Mouse (Mus musculus) CH12.LX (cell line): Measurements from ENCODE around the gene Mul1.
A peak's percentile ranks its signal among the peaks of the same experiment; 100 is the strongest.

Experiments
- CHD1 ChIP-seq: IDR thresholded peaks from 2 replicates; pipeline ENCODE4 v1.6.1; 2012; ENCODE audit warnings: low read depth, low read length, improper control_type of control experiment, inconsistent platforms
- CTCF ChIP-seq, 2 experiments: IDR thresholded peaks in 1 of 2; conservative IDR thresholded peaks in 1 of 2; 2 replicates each; pipeline ENCODE4 v1.5.1; 2011 to 2012; ENCODE audit warnings: low read depth in 2 of 2, low read length in 2 of 2, improper control_type of control experiment in 1 of 2, inconsistent platforms in 1 of 2, mild to moderate bottlenecking in 1 of 2, moderate library complexity in 1 of 2
- EP300 ChIP-seq: IDR thresholded peaks from 2 replicates; pipeline ENCODE4 v1.6.1; 2011; ENCODE audit warnings: low read length, improper control_type of control experiment
- GABPA ChIP-seq: IDR thresholded peaks from 2 replicates; pipeline ENCODE4 v1.6.1; 2012; ENCODE audit warnings: low read depth, low read length, improper control_type of control experiment, inconsistent platforms; ENCODE audit not compliant: insufficient replicate concordance
- HCFC1 ChIP-seq: IDR thresholded peaks from 2 replicates; pipeline ENCODE4 v1.6.1; 2012; ENCODE audit warnings: low read depth, mild to moderate bottlenecking, inconsistent platforms, low read length, improper control_type of control experiment
- JUN ChIP-seq: IDR thresholded peaks from 2 replicates; pipeline ENCODE4 v1.6.1; 2011; ENCODE audit warnings: low read depth, mild to moderate bottlenecking, low read length, improper control_type of control experiment, moderate library complexity; ENCODE audit not compliant: insufficient read depth
- JUND ChIP-seq: conservative IDR thresholded peaks from 2 replicates; pipeline ENCODE4 v1.6.1; 2011; ENCODE audit warnings: low read depth, low read length, improper control_type of control experiment
- MXI1 ChIP-seq: IDR thresholded peaks from 2 replicates; pipeline ENCODE4 v1.6.1; 2011; ENCODE audit warnings: mild to moderate bottlenecking, low read depth, low read length, improper control_type of control experiment
- POLR2A ChIP-seq: IDR thresholded peaks from 2 replicates; pipeline ENCODE4 v1.6.1; 2011; ENCODE audit warnings: low read depth, mild to moderate bottlenecking, improper control_type of control experiment, low read length
- SIN3A ChIP-seq: IDR thresholded peaks from 2 replicates; pipeline ENCODE4 v1.6.1; 2012; ENCODE audit warnings: low read length, improper control_type of control experiment, inconsistent platforms
- TCF12 ChIP-seq: IDR thresholded peaks from 2 replicates; pipeline ENCODE4 v1.6.1; 2014; ENCODE audit warnings: low read depth, mild to moderate bottlenecking, inconsistent platforms, low read length, improper control_type of control experiment
- UBTF ChIP-seq: IDR thresholded peaks from 2 replicates; pipeline ENCODE4 v1.6.1; 2012; ENCODE audit warnings: low read depth, mild to moderate bottlenecking, inconsistent platforms, low read length, improper control_type of control experiment, moderate library complexity
- ZKSCAN1 ChIP-seq: IDR thresholded peaks from 2 replicates; pipeline ENCODE4 v1.6.1; 2012; ENCODE audit warnings: low read depth, inconsistent platforms, low read length, improper control_type of control experiment, borderline replicate concordance
- ZNF384 ChIP-seq: IDR thresholded peaks from 2 replicates; pipeline ENCODE4 v1.6.1; 2012; ENCODE audit warnings: low read depth, low read length, improper control_type of control experiment, inconsistent platforms

- no peak for TF ChIP-seq ZNF384
- TF ChIP-seq TCF12: no peak
- no peak for TF ChIP-seq SIN3A
- peak; percentile 59 to 67 for TF ChIP-seq CTCF (conservative IDR thresholded peaks at IDR 0.05 in 1 of 2, IDR thresholded peaks at IDR 0.05 in 1 of 2; ENCODE audit: low read depth in 2 of 2, low read length in 2 of 2)
- no peak for TF ChIP-seq MXI1
- no peak for TF ChIP-seq HCFC1
- no peak for TF ChIP-seq EP300
- TF ChIP-seq GABPA: no peak
- TF ChIP-seq CHD1: no peak
- TF ChIP-seq POLR2A: no peak
- no peak for TF ChIP-seq ZKSCAN1
- no peak for TF ChIP-seq JUN
- no peak for TF ChIP-seq UBTF
- no peak for TF ChIP-seq JUND
Observed at GRCm38 (mm10) chr4:138404806-138405205, 29.7 kb upstream of the Mul1 start.
